Mouse (Mus musculus): ENCODE measurements at regions not wholly inside any gene's neighbourhood (a gene's known extent, or its start where the extent isn't known, plus 50 kb on each side); places are given as distances from the start of the nearest gene placed in this dataset.

- intact Hi-C loops (cut with DNase I), result no loop called here
Observed at GRCm38 (mm10) chr3:60698189-60698588, 225.6 kb downstream of the Mbnl1 start.

DNA sequence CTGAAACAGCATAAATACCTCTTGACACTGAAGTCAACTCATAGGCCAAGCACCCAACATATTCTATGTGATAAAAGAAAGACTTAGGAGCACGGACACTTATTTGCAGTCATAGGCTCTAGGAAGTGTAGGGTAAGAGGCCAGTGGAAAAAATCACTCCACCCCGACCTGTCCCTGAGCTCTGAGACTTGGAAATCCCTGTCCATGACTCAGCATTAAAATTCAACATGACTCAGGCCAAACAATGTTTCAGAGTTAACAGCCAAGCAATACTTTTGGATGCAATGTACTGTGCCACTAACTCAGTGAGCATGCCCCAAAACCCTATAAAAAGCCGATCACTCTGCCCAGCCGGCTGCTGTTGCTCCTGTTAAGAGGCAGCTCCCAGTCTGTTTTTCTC is 234.5 kb downstream of the Mbnl1 start:
- DNase-seq, result no peak
- intact Hi-C loops (cut with DNase I), result no loop called here

More at GRCm38 (mm10) chr3:60698189-60698588, 225.6 kb downstream of the Mbnl1 start:
- DNase-seq, result no peak

GRCm38 (mm10) chr3:60712896-60713295 is 240.3 kb downstream of the Mbnl1 start:
- intact Hi-C loops (cut with DNase I), result loop anchor here (10.0 kb wide), 1 partner anchor 88 kb away; no protein-coding TSS in a partner anchor
- DNase-seq, result no peak

- no peak for DNase-seq
- intact Hi-C loops (cut with DNase I), result loop anchor here (10.0 kb wide), 1 partner anchor 606 kb away; no protein-coding TSS in a partner anchor
Observed at GRCm38 (mm10) chr3:60720322-60720721, 247.7 kb downstream of the Mbnl1 start.

GRCm38 (mm10) chr3:60731331-60731730 is 258.7 kb downstream of the Mbnl1 start:
- intact Hi-C loops (cut with DNase I), result no loop called here
- no peak for DNase-seq

GRCm38 (mm10) chr3:60740543-60741294 is 261.9 kb upstream of the P2ry1 start:
- peak; percentile 10 for DNase-seq

DNA sequence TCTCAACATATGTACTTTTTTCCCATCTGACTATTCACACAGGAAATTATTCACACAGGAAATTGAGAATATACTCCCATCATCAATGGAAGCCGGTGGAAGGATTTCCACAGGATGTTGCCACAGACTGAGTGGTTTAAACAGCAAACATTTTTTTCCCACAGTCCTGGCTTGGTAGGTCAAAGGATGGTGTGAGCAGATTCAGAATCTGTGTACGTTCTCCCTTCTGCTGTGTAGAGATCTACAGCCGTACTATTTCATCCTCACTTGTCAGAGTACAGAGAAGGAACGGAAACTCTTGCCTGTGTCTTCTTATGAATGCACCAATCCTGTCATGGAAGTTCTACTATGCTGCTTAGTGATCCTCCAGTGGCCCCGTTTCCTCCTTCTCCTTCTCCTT is 261.2 kb upstream of the P2ry1 start:
- DNase-seq, result no peak
- intact Hi-C loops (cut with DNase I), result no loop called here

More at GRCm38 (mm10) chr3:60740543-60741294, 261.9 kb upstream of the P2ry1 start:
- intact Hi-C loops (cut with DNase I), result no loop called here

GRCm38 (mm10) chr3:60742232-60742631 is 260.4 kb upstream of the P2ry1 start:
- DNase-seq, result no peak
- intact Hi-C loops (cut with DNase I), result no loop called here

DNA sequence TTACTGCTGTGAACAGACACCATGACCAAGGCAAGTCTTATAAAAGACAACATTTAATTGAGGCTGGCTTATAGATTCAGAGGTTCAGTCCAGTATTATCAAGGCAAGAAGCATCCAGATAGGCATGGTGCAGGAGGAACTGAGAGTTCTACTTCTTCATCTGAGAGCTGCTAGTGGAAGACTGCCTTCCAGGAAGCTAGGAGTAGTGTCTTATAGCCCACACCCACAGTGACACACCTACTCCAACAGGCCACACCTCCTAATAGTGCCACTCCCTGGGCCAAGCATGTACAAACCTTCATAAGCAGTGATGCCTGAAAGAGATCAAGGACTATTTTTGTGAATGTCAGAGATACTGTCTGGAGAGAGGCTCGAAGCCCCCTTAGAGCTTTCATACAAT is 257.5 kb upstream of the P2ry1 start:
- intact Hi-C loops (cut with DNase I), result no loop called here
- no peak for DNase-seq

- no peak for DNase-seq
- intact Hi-C loops (cut with DNase I), result no loop called here
Observed at GRCm38 (mm10) chr3:60758568-60758967, 244.0 kb upstream of the P2ry1 start.

GRCm38 (mm10) chr3:60759046-60759445 is 243.5 kb upstream of the P2ry1 start:
- no peak for DNase-seq
- intact Hi-C loops (cut with DNase I), result no loop called here

- DNase-seq, result peak; percentile 42
- intact Hi-C loops (cut with DNase I), result no loop called here
Observed at GRCm38 (mm10) chr3:60762874-60763273, 239.7 kb upstream of the P2ry1 start.

DNA sequence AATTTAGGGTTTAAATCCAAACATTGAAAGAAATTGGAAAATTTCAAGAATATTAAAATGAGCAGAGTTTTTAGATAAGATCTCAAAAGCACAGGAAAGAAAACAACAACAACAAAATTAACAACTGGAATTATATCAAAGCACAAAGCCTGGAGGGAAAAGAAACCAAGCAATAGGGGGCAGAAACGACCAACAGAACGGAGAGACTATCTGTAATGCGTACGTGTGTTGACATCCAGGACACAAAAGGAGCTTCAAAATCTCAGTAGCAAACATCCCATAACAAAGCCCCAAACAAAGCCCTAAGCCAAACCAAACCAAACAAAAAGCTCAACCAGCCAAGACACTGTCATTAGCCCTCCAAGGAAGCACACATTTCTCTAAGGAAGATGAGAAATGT is 237.5 kb upstream of the P2ry1 start:
- intact Hi-C loops (cut with DNase I), result no loop called here
- no peak for DNase-seq

- intact Hi-C loops (cut with DNase I), result no loop called here
- no peak for DNase-seq
Observed at GRCm38 (mm10) chr3:60768996-60769395, 233.6 kb upstream of the P2ry1 start.

DNA sequence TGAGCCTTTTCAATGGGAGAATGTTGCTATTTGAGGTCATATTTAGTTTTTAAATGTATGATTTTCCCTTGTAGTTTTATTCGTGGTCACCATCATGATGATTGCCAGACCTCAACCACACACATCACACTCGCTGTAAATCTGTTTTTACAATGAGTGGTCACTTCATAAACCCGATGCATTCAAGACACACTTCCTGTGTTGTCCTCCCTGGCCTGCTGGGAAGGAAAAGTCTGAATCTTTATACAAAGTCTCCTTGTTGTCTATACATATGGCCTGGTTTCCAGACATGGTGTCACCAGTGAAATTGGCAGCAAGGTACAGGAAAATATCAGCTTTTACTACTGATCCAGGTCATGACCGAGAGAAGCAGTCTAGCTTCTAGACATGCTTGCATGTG is 230.7 kb upstream of the P2ry1 start:
- intact Hi-C loops (cut with DNase I), result no loop called here
- DNase-seq, result no peak

GRCm38 (mm10) chr3:60773383-60773782 is 229.2 kb upstream of the P2ry1 start:
- intact Hi-C loops (cut with DNase I), result no loop called here
- DNase-seq, result no peak

DNA sequence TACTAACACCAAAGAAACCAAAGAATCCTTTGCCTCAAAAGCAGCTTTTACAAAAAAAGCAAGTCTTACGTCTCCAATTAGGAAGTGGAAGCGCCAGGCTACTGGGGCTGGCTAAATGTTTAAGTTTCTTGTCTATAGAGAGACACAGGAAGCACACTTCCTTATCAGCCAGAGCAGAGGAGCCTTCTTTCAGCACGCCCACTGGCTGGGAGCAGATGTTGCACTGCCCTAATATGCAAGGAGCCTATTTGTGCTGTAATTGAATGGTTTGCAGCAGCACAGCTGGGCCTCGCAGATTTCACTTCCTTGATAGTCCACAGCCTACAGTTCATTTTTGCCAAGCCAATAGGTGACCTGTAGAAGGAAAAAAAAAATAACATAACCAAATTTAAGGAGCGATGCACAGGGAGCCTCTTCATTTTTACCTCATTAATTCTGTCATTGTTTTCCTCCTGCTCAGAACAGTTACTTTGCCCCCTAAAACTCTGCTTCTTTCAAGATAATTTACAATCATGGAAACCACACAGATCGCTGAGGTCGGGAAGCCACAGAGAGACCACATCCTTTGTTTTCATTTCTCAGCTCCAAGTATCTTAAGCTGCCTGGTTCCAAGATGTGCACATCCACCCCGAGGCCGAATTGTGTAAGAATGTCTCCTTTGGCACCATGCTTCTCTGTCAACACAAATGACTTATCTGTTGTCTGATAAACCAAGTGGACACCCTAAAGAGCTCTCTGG is 217.3 kb upstream of the P2ry1 start:
- intact Hi-C loops (cut with DNase I), result no loop called here
- DNase-seq, result no peak

- intact Hi-C loops (cut with DNase I), result no loop called here
- DNase-seq, result no peak
Observed at GRCm38 (mm10) chr3:60787989-60788388, 214.6 kb upstream of the P2ry1 start.

DNA sequence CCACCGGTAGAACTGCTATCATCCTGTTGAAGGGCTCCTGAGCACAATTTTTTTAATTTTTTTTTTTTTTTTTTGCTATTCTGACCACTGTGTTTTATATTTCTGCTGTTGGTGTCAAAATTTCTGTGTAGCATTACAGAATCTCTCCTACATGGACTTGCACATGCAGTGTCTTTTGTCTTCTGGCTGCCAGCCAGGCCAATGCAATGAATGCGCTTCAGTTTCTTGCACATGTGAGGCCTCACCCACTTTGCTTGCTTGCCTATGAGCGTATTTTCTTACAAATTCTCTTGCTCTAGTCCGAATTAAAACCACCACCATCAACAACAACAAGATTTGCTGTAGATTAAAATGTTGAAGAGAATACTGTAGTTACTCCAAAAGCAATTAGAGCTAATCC is 213.2 kb upstream of the P2ry1 start:
- DNase-seq, result no peak
- intact Hi-C loops (cut with DNase I), result no loop called here

DNA sequence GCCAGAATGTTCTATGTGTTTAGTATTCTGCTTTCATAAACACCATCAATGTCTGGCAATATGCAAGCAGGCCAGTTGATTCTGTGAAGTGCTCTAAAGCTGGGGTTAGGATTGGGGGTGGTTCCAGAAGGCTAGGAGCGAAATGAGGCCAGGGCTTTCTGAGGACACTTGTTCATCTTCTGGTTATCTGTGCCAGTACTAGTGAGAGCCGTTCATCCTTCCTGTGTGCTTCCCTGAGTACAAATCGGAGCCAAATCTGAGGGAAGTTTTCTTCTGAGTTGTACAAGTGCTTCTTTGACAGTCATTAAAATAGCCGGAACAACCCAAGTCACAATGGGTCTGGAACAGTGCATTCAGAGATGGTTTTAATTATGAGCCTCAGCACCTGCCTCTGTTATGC is 210.4 kb upstream of the P2ry1 start:
- intact Hi-C loops (cut with DNase I), result no loop called here
- no peak for DNase-seq

DNA sequence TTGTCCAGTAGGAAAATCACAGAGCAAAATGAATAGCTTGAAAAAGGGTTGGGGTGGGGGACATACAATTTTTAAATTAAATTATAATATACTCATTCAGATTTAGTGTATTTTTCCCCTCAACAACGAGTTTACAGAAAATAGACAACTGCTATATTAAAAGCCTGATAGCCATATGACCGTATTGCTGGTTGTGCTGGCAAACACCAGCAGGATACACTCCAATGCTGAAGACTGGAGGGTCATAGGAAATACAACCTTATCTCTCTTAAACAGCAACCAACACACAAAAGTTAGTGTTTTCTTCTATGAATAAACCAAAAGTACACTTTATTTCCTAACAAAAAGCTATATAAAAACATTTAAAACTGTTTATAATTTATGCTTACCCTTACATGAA is 206.4 kb upstream of the P2ry1 start:
- DNase-seq, result no peak
- intact Hi-C loops (cut with DNase I), result no loop called here

- intact Hi-C loops (cut with DNase I), result no loop called here
- DNase-seq, result no peak
Observed at GRCm38 (mm10) chr3:60797808-60798207, 204.8 kb upstream of the P2ry1 start.

Measured in left cerebral cortex, postnatal 4 days (tissue).